Mouse (Mus musculus) regulatory T cell (primary cell): ENCODE data around the gene Vps26c.
"Not testable (repeated sequence)": the region's sequence is repeated elsewhere in the genome, so short reads cannot be mapped to it uniquely, and the experiment has no call there.

ENCODE experiments used
- in situ Hi-C: fragments of 300-600 bp; cut with MboI, MseI; formaldehyde crosslinking; loops from one replicate; pipeline ENCODE4 v1.15.1; 2025; ENCODE audit warnings: high pct_unique_total_duplicates

The Vps26c gene

GRCm38 (mm10) chr16:94497176-94497575 is 29.5 kb downstream of the Vps26c start:
- in situ Hi-C loops = not testable (repeated sequence)

- in situ Hi-C loops = no loop called here
Measured at GRCm38 (mm10) chr16:94489326-94489725, 37.3 kb downstream of the Vps26c start.

GRCm38 (mm10) chr16:94487341-94487740 is 39.3 kb downstream of the Vps26c start:
- in situ Hi-C loops = no loop called here

- in situ Hi-C loops = no loop called here
Measured at GRCm38 (mm10) chr16:94484752-94485535, 41.7 kb downstream of the Vps26c start.

GRCm38 (mm10) chr16:94473086-94473822 is 53.4 kb downstream of the Vps26c start:
- in situ Hi-C loops = no loop called here

GRCm38 (mm10) chr16:94472515-94472951 is 54.1 kb downstream of the Vps26c start:
- in situ Hi-C loops = no loop called here

- in situ Hi-C loops = no loop called here
Measured at GRCm38 (mm10) chr16:94468391-94468790, 58.2 kb downstream of the Vps26c start.

GRCm38 (mm10) chr16:94467337-94468055 is 59.1 kb downstream of the Vps26c start:
- in situ Hi-C loops = no loop called here

- in situ Hi-C loops = not testable (repeated sequence)
Measured at GRCm38 (mm10) chr16:94466317-94466716, 60.3 kb downstream of the Vps26c start.

GRCm38 (mm10) chr16:94465900-94466299 is 60.7 kb downstream of the Vps26c start:
- in situ Hi-C loops = no loop called here

- in situ Hi-C loops = no loop called here
Measured at GRCm38 (mm10) chr16:94464067-94464466, 62.6 kb downstream of the Vps26c start.

GRCm38 (mm10) chr16:94454146-94454545 is 72.5 kb downstream of the Vps26c start:
- in situ Hi-C loops = no loop called here

GRCm38 (mm10) chr16:94452768-94453167 is 73.9 kb downstream of the Vps26c start:
- in situ Hi-C loops = no loop called here

GRCm38 (mm10) chr16:94451545-94452488 is 74.8 kb downstream of the Vps26c start:
- in situ Hi-C loops = no loop called here

- in situ Hi-C loops = no loop called here
Measured at GRCm38 (mm10) chr16:94449632-94450031, 77.0 kb downstream of the Vps26c start.

- in situ Hi-C loops = no loop called here
Measured at GRCm38 (mm10) chr16:94449151-94449550, 77.5 kb downstream of the Vps26c start.
